Mouse (Mus musculus): Measurements from ENCODE around the gene Gpx2. TPM values are rescaled to one million over a fixed set of nuclear protein-coding genes. Genes with fewer than 3 reads are reported as not detected.

The Gpx2 gene
- polyA plus RNA-seq, 1 experiment: not detected

- no peak for TF ChIP-seq POLR2A (IDR thresholded peaks at IDR 0.05; ENCODE audit: insufficient read depth, low read depth, low read length)
- no peak for TF ChIP-seq CTCF (IDR thresholded peaks at IDR 0.05; ENCODE audit: insufficient read depth, low read depth, low read length)
- WGBS: 53% methylated on average over 3 of the region's 3 CpGs
- Histone ChIP-seq H3K4me1 (ENCODE audit: control insufficient read depth, insufficient read depth, low read length) (peaks cover 2% of the 10 kb centered on the region; the same call in 1 of the 2 replicates), H3K4me3 (ENCODE audit: insufficient read depth, low read depth, low read length) (no peak overlapping the region), H3K27ac (ENCODE audit: insufficient read depth, low read depth, low read length) (no peak overlapping the region)
These were observed 20.7 kb downstream of the Gpx2 start for GRCm38 (mm10) chr12:76774652-76775051.

GRCm38 (mm10) chr12:76771540-76771939 lies 23.8 kb downstream of the Gpx2 start:
- 90% methylated on average over 5 of the region's 5 CpGs for WGBS
- peaks cover 2% of the 10 kb centered on the region; the same call in 1 of the 2 replicates for H3K4me1 ChIP-seq (ENCODE audit: control insufficient read depth, insufficient read depth, low read length)
- H3K27ac ChIP-seq (ENCODE audit: insufficient read depth, low read depth, low read length): no peak overlapping the region
- H3K4me3 ChIP-seq (ENCODE audit: insufficient read depth, low read depth, low read length): no peak overlapping the region
- no peak for TF ChIP-seq POLR2A (IDR thresholded peaks at IDR 0.05; ENCODE audit: insufficient read depth, low read depth, low read length)
- no peak for TF ChIP-seq CTCF (IDR thresholded peaks at IDR 0.05; ENCODE audit: insufficient read depth, low read depth, low read length)

GRCm38 (mm10) chr12:76770841-76771500 lies 24.4 kb downstream of the Gpx2 start:
- H3K4me3 ChIP-seq (ENCODE audit: insufficient read depth, low read depth, low read length): no peak overlapping the region
- TF ChIP-seq POLR2A (IDR thresholded peaks at IDR 0.05; ENCODE audit: insufficient read depth, low read depth, low read length): no peak
- no peak for TF ChIP-seq CTCF (IDR thresholded peaks at IDR 0.05; ENCODE audit: insufficient read depth, low read depth, low read length)
- no peak overlapping the region for H3K27ac ChIP-seq (ENCODE audit: insufficient read depth, low read depth, low read length)
- peaks cover 7% of the 10 kb centered on the region for H3K4me1 ChIP-seq (ENCODE audit: control insufficient read depth, insufficient read depth, low read length)
- WGBS: 86% methylated on average over 5 of the region's 5 CpGs

GRCm38 (mm10) chr12:76765901-76766630 lies 29.3 kb downstream of the Gpx2 start:
- TF ChIP-seq CTCF (IDR thresholded peaks at IDR 0.05; ENCODE audit: insufficient read depth, low read depth, low read length): no peak
- no peak for TF ChIP-seq POLR2A (IDR thresholded peaks at IDR 0.05; ENCODE audit: insufficient read depth, low read depth, low read length)
- Histone ChIP-seq H3K4me1 (ENCODE audit: control insufficient read depth, insufficient read depth, low read length) (peaks cover 6% of the 10 kb centered on the region), H3K4me3 (ENCODE audit: insufficient read depth, low read depth, low read length) (peak overlapping the region; percentile 100), H3K27ac (ENCODE audit: insufficient read depth, low read depth, low read length) (peak overlapping the region; percentile 99)
- WGBS: 19% methylated on average over 20 of the region's 20 CpGs

- no peak for TF ChIP-seq CTCF (IDR thresholded peaks at IDR 0.05; ENCODE audit: insufficient read depth, low read depth, low read length)
- TF ChIP-seq POLR2A (IDR thresholded peaks at IDR 0.05; ENCODE audit: insufficient read depth, low read depth, low read length): peak; percentile 67
- Histone ChIP-seq H3K4me1 (ENCODE audit: control insufficient read depth, insufficient read depth, low read length) (peaks cover 6% of the 10 kb centered on the region), H3K4me3 (ENCODE audit: insufficient read depth, low read depth, low read length) (peak within 1 kb of the TSS; percentile 100), H3K27ac (ENCODE audit: insufficient read depth, low read depth, low read length) (peak within 1 kb of the TSS; percentile 99)
- WGBS: under 1% methylated on average over 31 of the region's 31 CpGs
These were observed 30.0 kb downstream of the Gpx2 start, which contains the start of the genes Churc1 and Fntb for GRCm38 (mm10) chr12:76765354-76765851. Gene Churc1 (plus strand): TSS chr12:76765538. Gene Fntb (plus strand): TSS chr12:76765589.

GRCm38 (mm10) chr12:76752652-76753318 lies 42.6 kb downstream of the Gpx2 start:
- peak; percentile 35; the same call in 1 of the 2 replicates for TF ChIP-seq CTCF (IDR thresholded peaks at IDR 0.05; ENCODE audit: insufficient read depth, low read depth, low read length)
- no peak for TF ChIP-seq POLR2A (IDR thresholded peaks at IDR 0.05; ENCODE audit: insufficient read depth, low read depth, low read length)
- 34% methylated on average over 14 of the region's 14 CpGs for WGBS
- Histone ChIP-seq H3K27ac (ENCODE audit: insufficient read depth, low read depth, low read length) (no peak overlapping the region), H3K4me3 (ENCODE audit: insufficient read depth, low read depth, low read length) (no peak overlapping the region), H3K4me1 (ENCODE audit: control insufficient read depth, insufficient read depth, low read length) (peaks cover 2% of the 10 kb centered on the region; the same call in 1 of the 2 replicates)

GRCm38 (mm10) chr12:76750866-76751459 lies 44.4 kb downstream of the Gpx2 start:
- no peak overlapping the region for H3K4me3 ChIP-seq (ENCODE audit: insufficient read depth, low read depth, low read length)
- H3K4me1 ChIP-seq (ENCODE audit: control insufficient read depth, insufficient read depth, low read length): peaks cover 2% of the 10 kb centered on the region; the same call in 1 of the 2 replicates
- H3K27ac ChIP-seq (ENCODE audit: insufficient read depth, low read depth, low read length): no peak overlapping the region
- WGBS: 85% methylated on average over 16 of the region's 16 CpGs
- TF ChIP-seq POLR2A (IDR thresholded peaks at IDR 0.05; ENCODE audit: insufficient read depth, low read depth, low read length) (no peak), CTCF (IDR thresholded peaks at IDR 0.05; ENCODE audit: insufficient read depth, low read depth, low read length) (no peak)

Other genes with a start within 250 kb of the Gpx2 start
- 29.1 TPM in 1 of 2 replicates, not detected in the other for gene Sptb, start 85.0 kb downstream of the Gpx2 start, polyA plus RNA-seq (2012; ENCODE audit: insufficient read depth, insufficient read length, low replicate concordance, missing spikeins)
- gene Churc1, start 30.0 kb downstream of the Gpx2 start, polyA plus RNA-seq (2012; ENCODE audit: insufficient read depth, insufficient read length, low replicate concordance, missing spikeins): not detected in 2 replicates
- gene Fntb, start 30.0 kb downstream of the Gpx2 start, polyA plus RNA-seq (2012; ENCODE audit: insufficient read depth, insufficient read length, low replicate concordance, missing spikeins): not detected in 2 replicates
- gene Rab15, start 27.4 kb upstream of the Gpx2 start, polyA plus RNA-seq (2012; ENCODE audit: insufficient read depth, insufficient read length, low replicate concordance, missing spikeins): not detected in 2 replicates
- gene Max, start 166.6 kb upstream of the Gpx2 start, polyA plus RNA-seq (2012; ENCODE audit: insufficient read depth, insufficient read length, low replicate concordance, missing spikeins): not detected in 2 replicates

All from olfactory bulb, adult 2 months (tissue).